Mouse (Mus musculus) heart, adult 2 months (tissue): Measurements from ENCODE around the gene Zfp827. TPM values are rescaled to one million over a fixed set of nuclear protein-coding genes. Genes with fewer than 3 reads are reported as not detected.

Experiments
- DNase-seq, 2 experiments: peaks; one replicate each; pipeline ENCODE4 v3.0.0; 2021
- H3K27ac ChIP-seq: fragments of 200-600 bp; 2 replicates; pipeline ENCODE4 v1.8.1; 2022
- H3K27me3 ChIP-seq: fragments of 200-500 bp; 2 replicates; pipeline ENCODE4 v1.6.1; 2012; ENCODE audit warnings: mild to moderate bottlenecking, low read length, inconsistent platforms, mixed read lengths; ENCODE audit not compliant: control insufficient read depth, insufficient read depth
- H3K36me3 ChIP-seq: fragments of 200-500 bp; 2 replicates; pipeline ENCODE4 v1.6.1; 2012; ENCODE audit warnings: low read length, inconsistent platforms; ENCODE audit not compliant: control insufficient read depth, insufficient read depth
- H3K4me1 ChIP-seq: fragments of 200-500 bp; 2 replicates; pipeline ENCODE4 v1.6.1; 2011; ENCODE audit warnings: low read length; ENCODE audit not compliant: control insufficient read depth, insufficient read depth
- H3K4me3 ChIP-seq: fragments of 200-600 bp; 2 replicates; pipeline ENCODE4 v1.8.1; 2022
- H3K79me2 ChIP-seq: fragments of 200-500 bp; replicated peaks from 2 replicates; pipeline ENCODE4 v1.6.1; 2012; ENCODE audit warnings: mild to moderate bottlenecking, inconsistent platforms, low read length, moderate library complexity, mixed read lengths; ENCODE audit not compliant: control insufficient read depth, insufficient read depth
- H3K9ac ChIP-seq: fragments of 200-500 bp; 2 replicates; pipeline ENCODE4 v1.6.1; 2012; ENCODE audit warnings: low read depth, mild to moderate bottlenecking, control low read depth, inconsistent platforms, low read length, mixed read lengths
- CTCF ChIP-seq: fragments of 200-600 bp; IDR thresholded peaks from 2 replicates; pipeline ENCODE4 v1.8.1; 2022; ENCODE audit warnings: antibody characterized with exemption, mild to moderate bottlenecking, moderate library complexity
- EP300 ChIP-seq: fragments of 200-500 bp; IDR thresholded peaks from 2 replicates; pipeline ENCODE4 v1.6.1; 2011; ENCODE audit warnings: low read depth, low read length, control low read depth; ENCODE audit not compliant: insufficient read depth
- POLR2A ChIP-seq: fragments of 200-500 bp; IDR thresholded peaks from 2 replicates; pipeline ENCODE4 v1.6.1; 2011; ENCODE audit warnings: mild to moderate bottlenecking, low read depth, low read length, control low read depth; ENCODE audit not compliant: insufficient read depth
- WGBS: fragments of 180-500 bp; shearing (Covaris S2); methylation state at CpG from one replicate; pipeline ENCODE4 v1.1.7; 2018; 5-methylcytosine and 5-hydroxymethylcytosine counted together
- intact Hi-C: fragments of 180-260 bp; cut with DNase I; formaldehyde crosslinking; loops from one replicate; pipeline ENCODE4 v1.15.1; 2025
- polyA plus RNA-seq: library from polyadenylated mRNA; depleted of rRNA; stranded (reverse); fragments of >200 nt; gene quantifications from 2 replicates; pipeline ENCODE4 v1.2.3, GENCODE M21; 2012
- total RNA-seq, 2 experiments: library from RNA; stranded (reverse); gene quantifications; 2 replicates each; pipeline ENCODE4 v1.2.3; 2021

Zfp827 gene
- total and polyA plus RNA-seq, 3 experiments, result 10.5 to 15.8 (median 12.8) TPM

- Histone ChIP-seq H3K79me2 (no peaks in the 10 kb centered on the region), H3K9ac (no peak overlapping the region), H3K27me3 (no peaks in the 10 kb centered on the region), H3K36me3 (peaks cover 8% of the 10 kb centered on the region), H3K4me1 (peaks cover 15% of the 10 kb centered on the region), H3K27ac (no peak overlapping the region), H3K4me3 (no peak overlapping the region)
- intact Hi-C loops, result loop anchor here (2.0 kb wide), 1 partner anchor 53 kb away; the partner anchor contains the start of gene Zfp827
- TF ChIP-seq CTCF, result no peak
- DNase-seq, result no peak
- 37% methylated on average over 4 of the region's 4 CpGs for WGBS
These were observed 53.1 kb downstream of the Zfp827 start for GRCm38 (mm10) chr8:79081333-79081732.

DNA sequence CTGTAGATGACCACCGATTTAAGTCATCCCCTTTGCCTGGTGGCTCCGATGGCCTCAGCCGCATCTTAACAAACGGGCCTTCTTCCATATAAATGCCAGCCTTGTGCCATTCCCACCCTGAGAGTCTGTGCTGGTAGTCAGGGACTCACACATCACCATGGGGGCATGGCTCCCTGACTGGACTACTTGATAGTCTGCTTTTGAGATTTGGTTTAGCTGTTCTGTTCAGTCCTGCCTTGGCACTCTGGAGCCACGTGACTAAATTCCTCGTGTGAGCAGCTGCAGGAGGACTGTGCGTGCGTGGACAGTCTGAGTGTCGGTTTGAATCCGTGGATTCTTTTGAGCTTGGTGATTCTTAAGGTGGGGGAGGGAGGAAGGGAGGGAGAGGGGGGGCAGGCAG, 53.7 kb downstream of the Zfp827 start:
- H3K79me2 ChIP-seq, result no peaks in the 10 kb centered on the region
- 68% methylated on average over 10 of the region's 10 CpGs for WGBS
- H3K4me3 ChIP-seq, result no peak overlapping the region
- no peaks in the 10 kb centered on the region for H3K27me3 ChIP-seq
- H3K27ac ChIP-seq, result no peak overlapping the region
- DNase-seq, result no peak
- intact Hi-C loops, result loop anchor here (2.0 kb wide), 1 partner anchor 53 kb away; the partner anchor contains the start of gene Zfp827
- H3K4me1 ChIP-seq, result peaks cover 16% of the 10 kb centered on the region
- no peak for TF ChIP-seq POLR2A
- TF ChIP-seq CTCF, result no peak
- no peak for TF ChIP-seq EP300
- H3K9ac ChIP-seq, result no peak overlapping the region
- H3K36me3 ChIP-seq, result peaks cover 8% of the 10 kb centered on the region

DNA sequence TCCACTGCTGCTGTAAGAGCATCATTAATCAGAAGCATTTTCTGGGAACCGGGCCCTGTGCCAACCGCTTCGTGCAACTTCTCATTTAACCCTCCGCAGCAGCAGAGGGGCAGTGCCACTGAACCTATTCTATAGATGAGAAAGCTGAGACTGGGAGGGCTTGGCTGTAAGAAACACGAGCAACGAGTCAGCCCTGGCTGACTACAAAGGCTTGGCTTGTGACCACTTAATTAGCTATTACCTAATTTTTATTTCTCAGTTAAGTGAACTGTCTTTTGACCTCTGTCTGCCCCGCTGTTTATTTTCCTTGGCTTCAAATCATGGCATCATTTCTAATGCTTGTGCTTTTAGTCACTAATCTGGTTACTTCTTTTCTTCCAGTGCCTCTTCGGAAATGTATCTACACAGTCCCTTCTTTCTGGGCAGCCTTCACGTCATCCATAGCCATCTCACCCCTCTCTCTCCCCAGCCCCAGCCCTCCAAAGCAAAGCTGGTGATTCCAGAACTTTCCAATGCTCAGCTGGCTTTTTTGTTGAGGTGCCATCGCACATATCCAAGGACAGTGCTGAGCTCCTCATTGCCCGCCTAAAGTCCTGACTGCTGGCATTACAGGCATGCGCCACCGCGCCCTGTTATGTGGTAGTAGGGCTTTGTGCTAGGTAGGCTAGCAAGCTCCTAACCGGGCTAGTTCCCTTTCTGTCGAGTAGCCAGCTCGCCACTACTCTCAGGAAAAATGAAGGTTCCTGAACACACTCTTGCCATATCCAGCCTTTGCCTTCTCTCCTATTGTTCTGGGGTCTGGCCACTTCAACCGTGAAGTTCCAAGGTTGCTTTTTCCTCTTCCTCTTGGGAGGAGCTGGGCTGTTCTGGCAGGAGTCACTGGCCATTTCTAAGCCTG, 55.5 kb downstream of the Zfp827 start:
- WGBS, result 35% methylated on average over 18 of the region's 18 CpGs
- no peaks in the 10 kb centered on the region for H3K27me3 ChIP-seq
- peaks cover 8% of the 10 kb centered on the region for H3K36me3 ChIP-seq
- peak overlapping the region; percentile 24 for H3K4me3 ChIP-seq
- no peaks in the 10 kb centered on the region for H3K79me2 ChIP-seq
- TF ChIP-seq EP300 (peak; percentile 48; the same call in 1 of the 2 replicates), POLR2A (peak; percentile 42; the same call in 1 of the 2 replicates), CTCF (no peak)
- intact Hi-C loops, result no loop called here
- peak overlapping the region; percentile 90 for H3K27ac ChIP-seq
- peaks cover 16% of the 10 kb centered on the region for H3K4me1 ChIP-seq
- DNase-seq, result peak; percentile 55 to 65
- H3K9ac ChIP-seq, result peak overlapping the region; percentile 57

- DNase-seq, result no peak
- peak overlapping the region; percentile 90 for H3K27ac ChIP-seq
These were observed 56.2 kb downstream of the Zfp827 start for GRCm38 (mm10) chr8:79084359-79084820.

DNA sequence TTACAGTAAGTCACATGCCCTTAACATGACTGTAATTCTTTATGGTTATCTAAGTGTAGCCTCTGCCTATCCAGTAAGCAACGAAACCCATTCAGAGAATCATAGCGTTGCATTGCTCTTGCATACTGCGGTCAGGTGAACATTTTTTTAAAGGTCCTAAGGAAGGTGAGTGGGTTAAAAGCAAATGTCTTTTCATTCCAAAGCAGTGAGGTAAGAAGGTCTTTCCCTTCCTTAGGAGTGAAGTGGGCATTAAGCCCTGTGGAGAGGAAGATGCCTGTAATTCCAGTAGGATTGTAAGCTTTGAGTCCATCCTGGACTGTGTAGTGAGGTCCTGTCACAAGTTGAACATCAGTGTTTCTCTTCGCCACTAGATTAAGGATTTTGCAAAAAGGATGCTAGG, 66.2 kb downstream of the Zfp827 start:
- H3K27me3 ChIP-seq, result no peaks in the 10 kb centered on the region
- H3K79me2 ChIP-seq, result no peaks in the 10 kb centered on the region
- no peak for DNase-seq
- intact Hi-C loops, result no loop called here
- peaks cover 8% of the 10 kb centered on the region for H3K4me1 ChIP-seq
- no peak overlapping the region for H3K9ac ChIP-seq
- no peak overlapping the region; the same call in 1 of the 2 replicates for H3K27ac ChIP-seq
- H3K4me3 ChIP-seq, result no peak overlapping the region
- TF ChIP-seq CTCF (no peak), POLR2A (no peak), EP300 (no peak)
- peaks cover 6% of the 10 kb centered on the region for H3K36me3 ChIP-seq
- 95% methylated on average over 4 of the region's 4 CpGs for WGBS

More at GRCm38 (mm10) chr8:79084359-79084820, 56.2 kb downstream of the Zfp827 start:
- TF ChIP-seq POLR2A (no peak), CTCF (no peak), EP300 (0 out of 2 replicates have a peak, but pooled peaks have one; percentile 25)
- no peaks in the 10 kb centered on the region for H3K27me3 ChIP-seq
- no peaks in the 10 kb centered on the region for H3K79me2 ChIP-seq
- H3K36me3 ChIP-seq, result peaks cover 8% of the 10 kb centered on the region
- H3K4me1 ChIP-seq, result peaks cover 16% of the 10 kb centered on the region
- no peak overlapping the region for H3K9ac ChIP-seq
- H3K4me3 ChIP-seq, result no peak overlapping the region
- intact Hi-C loops, result no loop called here
- 47% methylated on average over 3 of the region's 3 CpGs for WGBS

DNA sequence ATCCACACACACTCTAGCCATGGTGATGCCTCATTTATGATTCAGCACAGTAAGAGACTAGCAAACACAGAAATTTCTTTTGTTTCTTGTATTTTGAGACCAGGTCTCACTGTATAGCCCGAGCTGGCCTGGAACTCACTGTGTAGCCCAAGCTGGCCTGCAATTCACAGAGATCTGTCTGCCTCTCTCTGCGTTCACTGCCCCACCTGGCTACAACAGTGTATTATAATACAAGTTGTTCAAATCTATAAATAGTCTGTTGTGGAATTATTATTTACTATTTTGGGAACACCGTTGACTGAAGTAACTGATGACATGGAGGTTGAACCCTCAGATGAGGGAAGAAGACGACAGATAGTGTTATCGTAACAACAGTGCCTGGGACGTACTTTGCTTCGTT, 66.9 kb downstream of the Zfp827 start:
- H3K27me3 ChIP-seq, result no peaks in the 10 kb centered on the region
- peaks cover 6% of the 10 kb centered on the region for H3K36me3 ChIP-seq
- peaks cover 8% of the 10 kb centered on the region for H3K4me1 ChIP-seq
- peak overlapping the region; percentile 60 for H3K27ac ChIP-seq
- no peak overlapping the region for H3K4me3 ChIP-seq
- no peak for DNase-seq
- intact Hi-C loops, result loop anchor here (5.0 kb wide), 1 partner anchor 197 kb away; the partner anchor contains the start of gene Mmaa
- 61% methylated on average over 7 of the region's 7 CpGs for WGBS
- no peak for TF ChIP-seq EP300
- no peak for TF ChIP-seq POLR2A
- TF ChIP-seq CTCF, result peak; percentile 20; the same call in 1 of the 2 replicates
- no peaks in the 10 kb centered on the region for H3K79me2 ChIP-seq
- no peak overlapping the region for H3K9ac ChIP-seq
